Mouse (Mus musculus) bone marrow macrophage, adult 2 months (primary cell): ENCODE results near the gene Hbb-bh2.

Experiments used
- CTCF ChIP-seq: IDR thresholded peaks from 2 replicates; pipeline ENCODE4 v1.5.1; 2012; ENCODE audit warnings: low read depth, mild to moderate bottlenecking, low read length, moderate library complexity
- POLR2A ChIP-seq: IDR thresholded peaks from 2 replicates; pipeline ENCODE4 v1.6.1; 2012; ENCODE audit warnings: mild to moderate bottlenecking, low read depth, low read length, borderline replicate concordance

DNA sequence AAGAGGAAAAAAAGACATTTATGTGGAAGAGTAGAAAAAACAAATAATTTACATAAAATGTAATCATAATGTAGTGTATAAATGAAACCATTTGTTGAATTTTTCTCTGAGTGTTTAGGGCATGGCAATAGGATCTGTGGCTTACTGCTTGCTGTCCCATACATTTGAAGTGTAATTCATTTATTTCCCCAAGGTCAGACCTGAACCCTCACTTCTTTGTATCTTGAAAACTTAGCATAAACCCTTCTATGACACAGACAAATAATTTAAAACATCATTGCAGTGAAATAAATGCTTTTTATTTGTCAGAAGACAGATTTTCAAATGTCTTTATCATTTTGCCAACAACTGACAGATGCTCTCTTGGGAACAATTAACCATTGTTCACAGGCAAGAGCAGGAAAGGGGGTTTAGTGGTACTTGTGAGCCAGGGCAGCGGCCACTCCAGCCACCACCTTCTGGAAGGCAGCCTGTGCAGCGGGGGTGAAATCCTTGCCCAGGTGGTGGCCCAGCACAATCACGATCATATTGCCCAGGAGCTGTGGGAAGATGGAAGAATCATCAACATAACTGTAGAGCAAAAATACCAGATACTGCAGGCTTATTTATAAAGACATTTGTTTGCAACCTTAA is 13.9 kb downstream of the Hbb-bh2 start:
- TF ChIP-seq POLR2A (no peak), CTCF (no peak)
